Mouse (Mus musculus): ENCODE measurements around the gene Man2b2.

Man2b2 gene

DNA sequence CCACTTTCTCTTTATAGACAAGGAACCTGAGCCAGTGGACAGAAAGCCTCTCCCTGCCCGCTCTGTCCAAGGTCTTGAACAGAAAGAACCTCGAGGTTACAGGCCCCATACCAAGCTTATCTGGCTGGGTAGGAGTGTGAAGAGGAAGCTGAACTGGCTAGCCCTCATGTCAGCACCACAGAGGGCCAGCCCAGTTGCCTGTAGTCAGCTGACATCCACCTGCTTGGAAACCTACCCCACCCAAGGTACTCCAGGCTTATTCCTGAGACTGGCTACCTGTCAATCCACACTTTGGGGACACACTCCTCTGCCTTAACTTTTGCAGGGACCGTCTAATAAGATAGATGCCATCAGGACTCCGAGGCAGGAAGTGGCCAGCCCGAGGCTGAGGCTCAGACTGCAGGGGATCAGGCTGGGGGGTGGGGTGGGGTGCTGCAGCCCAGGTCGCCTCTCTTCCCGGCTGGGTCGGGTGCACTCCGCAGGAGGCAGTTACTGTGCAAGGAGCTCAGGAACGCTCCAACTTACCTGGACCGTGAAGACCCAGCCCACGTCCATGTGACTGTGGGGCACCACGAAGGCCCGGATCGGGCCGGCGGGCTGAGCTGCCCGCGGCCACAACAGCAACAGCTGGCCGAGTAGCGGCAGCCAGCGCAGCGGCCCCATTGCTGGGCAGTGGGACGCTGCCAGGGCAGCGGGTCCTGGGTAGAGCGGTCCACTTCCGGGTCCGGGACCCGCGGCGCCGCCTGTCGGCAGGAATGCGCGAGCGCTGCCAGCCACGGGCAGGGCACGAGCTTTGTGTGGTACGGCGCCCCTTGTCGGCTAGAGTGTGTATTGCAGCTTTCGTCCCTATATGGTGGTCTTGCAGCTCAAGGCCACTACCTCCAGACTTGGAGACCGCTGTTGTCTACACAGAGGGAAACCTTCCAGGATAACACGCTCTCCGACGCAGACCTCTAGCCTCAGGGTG is at the start of gene Man2b2:
Man2b2 (minus strand) TSS at position 741 of the 967 bp plus-strand sequence.
- peak; percentile 69 for DNase-seq (ENCODE audit: low read depth, low spot score)

DNA sequence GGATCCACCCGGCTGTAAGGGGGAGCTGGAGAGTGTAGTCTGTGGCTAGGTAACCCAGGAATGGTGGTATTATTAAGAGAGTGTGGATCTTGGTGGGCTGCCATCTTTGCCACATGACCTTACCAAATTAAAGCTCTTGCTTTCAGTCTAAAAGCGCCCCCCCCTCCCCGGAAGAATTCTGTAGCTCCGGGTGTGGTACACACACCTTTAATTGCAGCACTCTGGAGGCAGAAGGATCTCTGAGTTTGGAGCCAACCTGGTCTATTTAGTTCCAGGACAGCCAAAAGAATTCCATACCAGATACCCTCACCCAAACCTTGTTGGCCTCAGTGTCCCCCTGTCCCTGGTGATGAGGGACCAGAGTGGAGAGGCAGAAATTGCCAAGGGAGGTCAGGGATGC is 48.3 kb upstream of the Man2b2 start:
- DNase-seq (ENCODE audit: low read depth, low spot score) = no peak

DNA sequence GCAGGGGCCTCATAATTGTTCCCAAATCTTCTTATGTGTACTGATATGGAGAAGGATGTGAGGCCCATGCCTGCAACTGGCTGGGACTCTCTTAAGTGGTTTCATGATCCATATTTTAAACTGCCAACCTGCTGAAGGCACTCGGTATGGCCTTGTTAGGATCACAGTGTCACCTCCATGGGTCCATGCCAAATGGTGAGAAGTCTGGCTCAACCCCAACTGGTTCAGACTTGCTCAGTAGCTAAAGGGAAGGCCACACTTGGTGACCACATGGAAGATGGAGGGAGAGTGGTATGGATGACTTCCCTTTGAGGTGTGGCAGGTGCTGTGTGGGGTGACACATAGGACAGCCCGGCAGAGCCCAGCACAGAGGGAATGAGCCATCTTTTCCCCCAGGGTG is 47.2 kb upstream of the Man2b2 start:
- DNase-seq (ENCODE audit: low read depth, low spot score) = no peak

DNA sequence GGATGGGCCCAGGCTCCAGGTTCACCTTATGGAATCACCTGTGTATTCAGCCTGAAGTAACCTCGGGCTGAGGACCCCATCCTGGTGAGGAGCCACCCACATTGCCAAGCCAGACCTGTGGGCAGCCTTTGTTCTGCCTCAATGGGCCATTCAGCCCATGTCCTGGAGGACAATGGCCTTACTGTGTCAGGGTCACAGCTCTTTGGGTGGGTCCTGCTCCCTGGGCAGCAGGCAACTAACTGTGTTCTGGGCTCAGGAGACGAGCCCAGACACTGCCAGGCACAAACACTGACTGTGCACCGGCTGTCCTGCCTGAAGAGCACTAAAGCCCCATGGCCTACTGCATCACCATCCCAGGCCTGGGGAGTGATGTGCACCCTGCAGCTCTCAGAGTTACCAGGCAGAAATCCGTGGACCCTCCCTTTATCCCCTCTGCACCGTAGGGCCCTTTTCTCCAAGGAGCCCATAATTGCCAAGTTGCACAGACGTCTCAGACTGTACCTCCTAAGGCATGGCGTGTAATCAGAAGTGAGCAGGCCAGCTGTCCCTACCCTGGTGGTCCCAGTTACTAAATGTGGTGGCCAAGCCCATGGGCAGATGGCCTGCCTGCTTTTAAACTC is 46.4 kb upstream of the Man2b2 start:
- no peak for DNase-seq (ENCODE audit: low read depth, low spot score)

DNA sequence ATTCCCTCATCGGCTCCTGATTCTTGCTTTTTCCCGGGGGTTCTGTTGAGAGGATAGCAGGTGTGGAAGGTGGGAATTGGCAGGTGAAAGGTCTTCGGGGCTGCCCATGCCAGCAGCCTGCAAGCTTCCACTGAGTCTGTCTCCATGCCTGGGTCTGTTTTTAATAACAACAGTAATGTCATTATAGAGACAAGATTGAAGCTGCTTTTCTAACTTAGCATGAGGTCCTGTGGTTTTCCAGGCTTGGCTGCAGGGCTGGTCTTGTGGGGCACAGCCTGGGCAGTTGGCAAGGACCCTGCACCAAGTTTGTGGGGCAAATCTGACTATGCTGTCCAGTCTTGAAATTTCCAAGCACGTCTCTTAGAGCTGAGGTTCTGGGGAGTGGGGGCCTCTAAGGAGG is 45.5 kb upstream of the Man2b2 start:
- DNase-seq (ENCODE audit: low read depth, low spot score) = no peak

DNA sequence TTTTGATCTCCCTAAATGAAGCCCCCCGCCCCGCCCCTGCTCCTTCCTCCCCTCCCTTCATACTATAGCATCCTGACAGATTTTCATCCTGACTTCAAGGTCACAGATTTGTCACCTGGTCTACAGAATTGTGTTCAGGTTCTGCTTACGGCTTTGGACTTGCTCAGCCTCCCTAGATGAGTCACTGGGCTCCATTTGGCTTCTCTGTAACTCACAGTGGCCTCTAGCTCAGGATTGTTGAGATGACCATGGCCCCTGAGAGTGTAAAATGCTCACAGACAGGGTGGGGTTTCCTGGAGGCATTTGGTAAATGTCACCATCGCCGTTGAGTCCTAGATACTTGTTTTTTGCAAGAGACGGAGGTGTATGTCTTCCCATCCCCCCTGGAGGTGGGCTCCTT is 40.5 kb upstream of the Man2b2 start:
- DNase-seq (ENCODE audit: low read depth, low spot score) = no peak

DNA sequence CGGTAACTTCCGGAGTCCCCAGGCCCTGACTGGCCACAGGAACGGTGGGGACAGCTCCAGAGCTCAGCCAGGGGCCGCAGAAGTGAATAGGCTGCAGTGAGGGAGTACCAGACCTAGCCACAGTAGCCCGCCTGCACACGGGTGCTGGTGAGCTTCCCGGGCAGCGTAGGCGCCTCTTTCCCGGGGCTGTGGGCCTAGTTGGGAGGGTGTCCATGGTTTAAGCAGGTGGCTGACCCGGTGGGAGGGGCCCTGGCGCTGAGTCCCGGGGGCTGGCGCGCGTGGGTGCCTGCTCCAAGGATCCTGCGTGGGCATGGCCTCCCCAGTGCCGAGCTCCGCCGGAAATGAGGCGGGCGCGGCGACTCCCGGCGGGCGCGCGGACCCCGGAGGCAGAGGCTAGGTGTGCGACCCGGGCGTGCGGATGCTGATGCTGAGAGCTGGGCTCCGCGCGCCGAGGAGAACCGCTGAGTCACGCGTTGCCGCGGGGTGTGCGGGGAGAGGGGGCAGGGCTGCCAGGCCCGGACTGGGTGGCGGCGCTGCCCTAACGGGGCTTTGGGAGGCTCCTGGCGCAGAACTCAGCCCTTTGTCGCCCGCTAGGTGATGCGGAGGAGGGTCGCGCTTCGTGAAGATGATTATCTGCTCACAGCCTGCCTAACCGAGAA is 39.3 kb upstream of the Man2b2 start:
- no peak for DNase-seq (ENCODE audit: low read depth, low spot score)

DNA sequence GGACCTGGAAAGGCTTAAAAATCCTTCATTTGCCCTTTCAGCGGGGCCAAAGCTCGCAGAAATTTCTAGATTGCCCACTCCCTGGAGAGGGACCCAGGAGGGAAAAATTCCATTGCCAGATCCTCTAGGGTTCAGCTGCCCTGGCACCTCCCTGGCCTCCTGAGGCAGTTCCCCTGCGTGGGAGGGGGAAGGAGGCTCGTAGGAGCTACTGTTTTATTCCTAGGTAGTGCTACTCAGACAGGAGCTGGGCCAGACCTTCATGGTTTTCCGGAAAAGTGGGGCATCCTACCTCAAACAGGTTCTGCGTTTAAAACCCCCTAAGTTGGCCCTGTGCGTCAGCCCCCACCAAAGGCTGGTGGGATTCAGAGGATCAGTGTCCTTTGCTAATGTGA is 38.7 kb upstream of the Man2b2 start:
- DNase-seq (ENCODE audit: low read depth, low spot score) = no peak

DNA sequence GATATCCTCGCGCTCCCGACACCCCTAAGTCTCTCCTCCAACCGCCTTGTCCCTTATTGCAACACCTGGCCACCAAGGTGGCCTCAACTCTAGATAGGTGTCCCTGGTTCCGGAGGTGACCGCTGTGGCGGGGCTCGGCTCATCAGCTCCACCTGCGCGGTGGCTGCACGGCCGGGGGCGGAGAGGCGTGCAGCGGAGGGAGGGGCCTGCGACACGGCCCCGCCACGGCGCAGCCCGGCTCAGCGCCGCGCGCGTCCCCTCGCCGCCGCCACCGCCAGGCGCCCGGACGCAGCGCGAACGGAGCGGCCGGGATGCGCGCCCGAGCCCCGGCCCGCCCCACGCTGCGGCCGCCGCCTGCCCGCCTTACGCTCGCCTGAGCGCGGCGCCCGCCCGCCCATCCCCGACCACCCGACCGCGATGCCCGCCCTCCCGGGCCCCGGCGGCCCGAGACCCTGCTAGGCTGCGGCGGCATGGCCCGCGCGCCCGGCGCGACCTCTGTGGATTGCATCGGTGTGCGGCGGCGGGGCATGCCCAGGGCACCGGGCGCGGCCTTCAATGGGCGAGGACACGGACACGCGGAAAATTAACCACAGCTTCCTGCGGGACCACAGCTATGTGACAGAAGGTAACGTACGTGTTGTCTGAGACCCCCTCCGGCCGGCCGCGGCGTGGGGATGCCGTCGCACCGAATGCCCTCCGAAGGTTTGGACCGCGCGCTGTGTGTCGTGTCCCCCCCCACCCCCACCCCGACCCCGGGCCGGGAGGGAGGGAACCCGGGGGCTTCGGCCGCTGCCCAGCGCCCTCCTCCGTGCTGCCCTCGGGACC is 38.0 kb upstream of the Man2b2 start, which contains the start of gene Ppp2r2c:
Ppp2r2c (plus strand) TSS at position 248 of the 825 bp plus-strand sequence.
- no peak for DNase-seq (ENCODE audit: low read depth, low spot score)

DNA sequence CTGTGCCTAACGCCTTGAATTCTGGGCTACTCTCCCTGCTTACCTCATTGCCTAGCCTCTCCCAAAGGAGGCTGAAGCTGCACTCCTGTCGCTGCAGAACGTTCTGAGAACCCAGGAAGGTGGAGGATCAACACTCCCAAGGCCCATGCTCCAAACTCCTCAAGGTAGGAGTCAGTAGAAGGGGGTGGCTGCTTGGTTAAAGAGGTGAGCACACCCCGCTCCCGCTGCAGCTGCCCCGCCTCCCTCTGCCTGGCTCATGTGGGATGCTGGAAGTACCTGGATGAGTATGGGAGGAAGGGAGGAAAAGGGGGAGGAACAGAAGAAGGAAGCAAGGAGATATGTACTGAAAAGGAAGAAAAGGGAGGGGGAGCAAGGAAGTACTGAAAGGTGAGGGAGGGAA is 37.1 kb upstream of the Man2b2 start:
- DNase-seq (ENCODE audit: low read depth, low spot score) = no peak

DNA sequence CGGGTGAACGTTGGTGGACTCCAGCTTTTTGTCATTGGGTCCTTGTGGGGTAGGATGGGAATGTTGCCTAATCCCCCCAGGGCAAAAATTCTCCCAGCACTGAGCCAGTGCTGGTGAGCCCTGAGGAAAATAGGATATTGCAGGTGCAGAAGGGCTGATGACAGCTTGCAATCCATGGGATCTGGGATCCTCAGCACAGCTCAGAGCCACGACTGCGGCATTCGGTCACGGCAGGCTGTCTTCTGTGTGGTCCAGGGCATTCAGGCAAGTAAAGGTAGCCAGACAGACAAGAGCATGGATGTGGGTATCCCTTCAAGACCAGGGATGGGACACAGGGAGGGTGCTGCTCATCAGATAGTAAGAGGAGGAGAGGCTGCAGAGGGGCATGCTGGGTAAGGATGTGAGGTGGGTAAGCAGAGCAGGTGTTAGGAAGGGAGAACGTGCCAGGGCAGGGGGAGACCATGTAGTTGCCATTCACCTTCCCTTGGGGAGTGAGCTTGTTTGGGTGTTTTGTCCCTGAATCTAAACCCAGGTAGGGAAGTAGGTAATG is 36.3 kb upstream of the Man2b2 start:
- no peak for DNase-seq (ENCODE audit: low read depth, low spot score)

DNA sequence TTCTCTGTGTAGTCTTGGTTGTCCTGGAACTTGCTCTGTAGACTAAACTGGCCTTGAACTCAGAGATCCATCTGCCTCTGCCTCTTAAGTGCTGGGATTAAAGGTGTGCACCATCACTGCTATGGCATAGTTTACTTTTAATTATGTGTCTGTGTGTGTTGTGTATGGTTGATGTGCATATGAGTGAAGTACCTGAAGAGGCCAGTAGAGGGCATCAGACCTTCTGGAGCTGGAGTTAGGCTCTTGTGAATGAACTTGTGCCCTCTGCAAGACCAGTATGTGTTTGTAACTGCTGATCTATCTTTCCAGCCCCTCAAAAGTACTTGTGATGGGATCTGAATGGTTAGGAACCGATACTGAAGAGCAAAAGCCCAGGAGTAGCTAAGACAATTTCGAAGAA is 30.6 kb upstream of the Man2b2 start:
- no peak for DNase-seq (ENCODE audit: low read depth, low spot score)

DNA sequence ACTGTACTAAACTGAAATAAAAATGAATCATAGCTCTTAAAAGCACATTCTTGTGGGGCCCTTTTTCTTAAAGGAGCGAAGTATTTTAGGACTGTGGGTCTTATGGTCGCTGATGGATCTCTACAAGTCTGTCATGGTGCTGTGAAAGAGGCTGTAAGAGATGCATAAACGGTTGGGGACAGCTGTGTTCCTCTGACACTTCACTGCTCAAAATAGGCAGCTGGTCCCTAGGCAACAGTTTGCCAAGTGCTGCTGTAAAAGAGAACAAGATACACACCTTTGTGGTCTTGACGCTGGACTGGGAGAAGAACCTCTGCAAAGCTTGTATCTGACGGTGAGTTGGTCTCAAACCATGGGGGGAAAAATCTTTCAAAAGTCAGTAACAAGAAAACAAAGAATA is 27.1 kb upstream of the Man2b2 start:
- no peak for DNase-seq (ENCODE audit: low read depth, low spot score)

DNA sequence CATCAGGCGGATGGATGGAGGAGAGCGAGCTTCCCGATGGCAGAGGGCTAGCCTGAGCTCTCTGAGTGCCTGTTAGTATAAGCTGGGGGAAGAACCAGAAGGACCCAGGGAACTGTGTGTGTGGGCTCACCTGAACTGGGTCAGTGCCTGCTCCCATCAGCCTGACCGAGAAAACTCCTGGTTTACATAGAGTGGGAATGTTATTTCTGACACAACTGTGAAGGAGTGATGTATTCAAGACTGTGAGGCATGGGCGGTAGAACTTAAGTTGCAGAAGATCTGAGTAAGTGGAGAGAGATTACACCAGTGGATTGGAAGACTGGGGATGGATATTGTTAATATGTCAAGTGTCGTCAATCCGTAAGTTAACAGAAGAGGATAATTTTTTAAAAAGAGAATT is 26.1 kb upstream of the Man2b2 start:
- DNase-seq (ENCODE audit: low read depth, low spot score) = no peak

DNA sequence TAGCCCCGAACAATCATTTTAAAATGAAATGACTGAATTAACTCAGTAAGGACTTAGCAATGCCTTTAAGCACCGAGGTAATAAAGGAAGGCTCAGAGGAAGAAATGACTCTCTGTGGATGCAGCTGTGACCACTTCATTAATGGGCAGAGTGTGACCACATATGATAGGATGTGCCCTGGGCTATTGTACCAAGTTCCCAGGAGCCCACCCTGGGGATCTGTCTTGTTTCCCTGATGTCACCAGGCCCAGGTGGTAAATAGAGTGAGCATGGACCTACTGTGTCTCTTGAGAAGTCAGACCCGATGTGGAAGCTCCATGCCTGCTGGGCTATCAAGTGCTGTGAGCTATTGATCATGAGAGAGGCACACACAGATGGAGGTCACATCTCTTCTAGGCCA is 24.7 kb upstream of the Man2b2 start:
- no peak for DNase-seq (ENCODE audit: low read depth, low spot score)

DNA sequence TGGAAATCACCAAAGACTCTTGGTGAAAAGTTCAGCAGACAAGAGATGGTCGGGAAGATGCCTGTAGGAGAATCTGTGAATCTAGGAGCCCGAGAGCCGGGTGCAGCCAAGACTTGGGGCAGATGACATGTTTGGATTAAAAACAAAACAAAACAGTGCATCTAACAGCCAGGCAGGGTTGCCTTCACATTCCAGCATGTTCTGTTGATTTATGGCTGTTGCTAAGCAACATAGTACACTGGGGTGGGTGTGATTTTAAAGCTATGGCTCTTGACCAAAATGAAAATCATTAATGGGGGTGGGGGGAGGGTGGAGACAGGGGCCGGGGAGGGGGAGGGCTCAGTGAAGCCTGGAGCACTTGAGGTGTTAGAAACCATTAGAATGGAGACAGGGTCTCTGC is 21.1 kb upstream of the Man2b2 start:
- no peak for DNase-seq (ENCODE audit: low read depth, low spot score)

DNA sequence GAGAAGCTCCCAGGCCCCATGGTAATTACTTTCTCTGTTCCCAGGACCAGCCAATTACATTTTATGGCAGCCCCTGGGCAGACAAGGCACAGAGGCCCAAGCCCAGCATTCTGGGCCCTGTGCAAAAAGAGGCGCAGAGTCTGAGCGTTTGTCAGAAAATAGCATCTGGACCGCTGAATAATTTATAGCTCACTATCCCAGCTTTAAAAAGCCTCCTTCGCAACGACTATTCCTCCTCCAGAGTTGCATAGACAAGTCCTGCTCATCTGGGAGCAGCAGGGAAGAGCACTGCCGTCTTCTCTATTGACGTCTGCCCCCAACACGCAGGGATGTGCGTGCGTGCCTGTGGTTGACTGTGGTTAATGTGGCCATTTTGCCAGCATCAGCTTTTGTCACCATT is 14.0 kb upstream of the Man2b2 start:
- no peak for DNase-seq (ENCODE audit: low read depth, low spot score)

DNA sequence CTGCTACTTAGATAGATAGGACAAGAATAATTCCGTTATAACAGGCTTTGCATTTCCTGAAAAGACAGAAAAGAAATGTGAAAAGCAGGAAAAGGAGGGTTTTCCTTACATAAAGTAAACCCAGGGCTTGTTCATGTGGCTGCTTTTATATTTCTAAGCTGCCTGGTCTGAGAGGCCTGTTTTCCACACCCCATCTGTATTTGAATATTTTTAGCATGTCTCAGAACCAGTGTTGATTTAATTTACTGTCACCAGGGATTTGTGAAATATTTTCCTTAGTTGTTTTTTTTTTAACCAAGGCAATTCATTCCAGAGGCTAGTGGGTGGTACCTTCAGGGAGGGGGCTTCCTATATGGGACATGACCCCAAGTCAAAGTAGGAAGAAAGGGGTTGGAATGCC is 11.2 kb upstream of the Man2b2 start:
- no peak for DNase-seq (ENCODE audit: low read depth, low spot score)

DNA sequence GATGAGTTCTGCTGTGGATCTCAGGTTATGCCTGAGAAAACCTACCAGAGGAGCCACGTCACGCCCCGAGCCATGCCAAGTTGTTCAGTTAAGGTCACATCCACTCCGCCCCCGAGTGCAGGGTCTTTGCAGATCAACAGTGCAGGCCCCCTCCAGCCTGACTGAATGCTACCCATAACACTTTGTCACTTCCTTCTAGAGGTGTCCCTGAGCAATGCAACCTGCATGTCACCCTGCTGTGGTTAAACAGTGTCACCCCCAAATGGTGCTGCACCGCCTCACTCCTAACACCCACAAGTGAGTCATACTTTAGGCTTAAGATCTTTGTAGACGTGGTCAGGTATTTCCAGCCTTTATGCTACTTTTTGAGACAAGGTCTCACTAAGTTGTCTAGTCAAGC is 9.6 kb upstream of the Man2b2 start:
- no peak for DNase-seq (ENCODE audit: low read depth, low spot score)

DNA sequence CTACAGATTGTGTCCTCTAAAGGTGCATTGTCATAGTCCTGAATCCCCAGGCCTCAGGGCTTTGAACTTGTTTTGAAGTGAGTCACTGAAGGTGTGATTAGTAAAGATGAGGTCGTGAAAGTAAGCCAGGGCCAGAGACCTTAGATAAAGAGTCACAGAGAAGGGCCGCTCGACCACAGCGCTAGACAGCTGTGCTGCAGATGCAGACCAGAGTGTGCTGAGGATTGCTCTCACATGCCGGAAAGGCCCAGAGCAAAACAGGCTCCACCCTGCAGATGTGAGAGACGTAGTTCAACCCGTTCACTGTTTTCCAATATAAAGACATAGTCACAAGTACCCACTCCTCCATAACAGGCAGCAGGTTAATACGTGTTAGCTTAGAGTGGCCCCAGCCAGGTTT is 9.1 kb upstream of the Man2b2 start:
- DNase-seq (ENCODE audit: low read depth, low spot score) = no peak

DNA sequence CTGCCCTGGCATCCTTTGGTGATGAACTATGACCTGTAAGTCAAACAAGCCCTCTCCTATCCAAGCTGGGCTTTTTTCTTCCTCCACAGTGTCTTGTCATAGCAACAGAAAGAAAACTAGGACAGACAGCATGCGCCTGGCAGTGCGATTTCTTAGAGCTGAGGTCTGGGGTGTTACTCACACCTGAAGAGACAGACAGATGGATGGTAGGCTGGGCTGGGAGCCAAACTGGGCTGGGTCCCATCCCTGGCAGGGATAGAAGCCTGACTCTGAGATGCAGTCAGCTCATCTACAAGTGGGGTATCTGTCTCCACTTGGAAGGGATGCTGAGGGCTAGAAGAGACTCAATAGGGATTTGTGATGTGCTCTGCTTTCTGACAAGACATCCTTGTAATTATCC is 8.6 kb upstream of the Man2b2 start:
- no peak for DNase-seq (ENCODE audit: low read depth, low spot score)

All from skeletal muscle tissue, adult 2 months (tissue).